Mouse (Mus musculus): Measurements from ENCODE around the gene Il11ra1. TPM values are rescaled to one million over a fixed set of nuclear protein-coding genes. Genes with fewer than 3 reads are reported as not detected.
"Not testable (repeated sequence)": the region's sequence is repeated elsewhere in the genome, so short reads cannot be mapped to it uniquely, and the experiment has no call there.

Il11ra1 gene
- polyA plus RNA-seq, 2 experiments, result 247 to 384 TPM

DNA sequence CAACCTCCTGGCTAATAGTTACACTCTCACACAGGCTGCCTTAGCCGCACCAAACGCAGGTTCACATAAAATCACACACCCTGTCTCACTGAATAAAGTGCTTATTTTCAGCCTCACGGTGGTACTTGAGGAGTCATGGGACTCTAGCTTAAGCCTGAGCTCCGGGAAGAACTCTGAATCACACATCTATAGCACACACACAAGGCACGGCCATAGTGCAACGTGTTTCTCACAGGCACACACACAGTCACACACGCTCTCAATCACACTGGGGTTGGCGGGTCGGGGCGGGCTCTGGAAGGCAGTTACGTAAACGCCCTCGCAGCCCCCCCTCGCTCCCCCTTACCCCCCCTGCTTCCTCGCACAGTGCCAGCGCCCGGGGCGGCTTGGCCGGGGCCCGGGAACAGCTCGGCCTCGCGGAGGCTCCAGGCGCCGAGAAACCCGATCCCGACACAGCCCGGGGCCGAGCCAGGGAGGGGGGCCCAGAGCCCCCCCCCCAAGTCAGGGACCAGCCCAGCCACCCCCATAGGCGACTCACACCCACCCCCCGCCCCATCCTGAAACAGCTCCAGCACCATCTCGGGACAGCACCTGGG lies 1.3 kb upstream of the Il11ra1 start:
- H3K9ac ChIP-seq (ENCODE audit: low read depth, low read length, severe bottlenecking); H3K36me3 ChIP-seq (ENCODE audit: control insufficient read depth, insufficient read depth, low read length); H3K27ac ChIP-seq (replicated peaks; ENCODE audit: low read depth, low read length); H3K4me1 ChIP-seq (ENCODE audit: control insufficient read depth, insufficient read depth, low read length); H3K9me3 ChIP-seq (ENCODE audit: control insufficient read depth, low read length); H3K4me3 ChIP-seq (replicated peaks; ENCODE audit: low read length); DNase-seq (ENCODE audit: low spot score); ATAC-seq (ENCODE audit: low FRiP score, low read depth); H3K27me3 ChIP-seq (ENCODE audit: control insufficient read depth, insufficient read depth, low read length): not testable (repeated sequence)
- H3K4me2 ChIP-seq (replicated peaks; ENCODE audit: low read depth, low read length, severe bottlenecking), result peak overlapping the region; percentile 25; the same call in 1 of the 2 replicates
- WGBS, result 5% methylated on average over 16 of the region's 32 CpGs

DNA sequence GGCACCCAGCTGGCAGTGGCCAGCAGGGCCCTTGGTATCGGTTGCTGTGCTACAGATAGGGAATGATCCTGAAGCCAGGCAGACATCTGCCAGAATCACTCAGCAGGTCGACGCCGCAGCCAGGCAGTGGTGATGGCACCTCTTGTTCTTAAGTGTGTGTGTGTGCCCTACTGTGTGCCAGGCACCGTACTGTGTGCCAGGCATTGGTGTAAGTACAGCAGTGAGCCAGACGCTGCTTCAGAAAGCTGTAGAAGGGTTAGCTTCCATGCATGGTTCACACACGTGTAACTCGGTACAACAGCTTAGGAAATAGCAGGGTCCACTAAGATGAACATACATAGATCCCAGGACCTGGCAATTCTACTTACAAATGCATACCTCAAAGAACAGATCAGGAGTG lies 435 bp downstream of the Il11ra1 start:
- not testable (repeated sequence) for H3K4me2 ChIP-seq (replicated peaks; ENCODE audit: low read depth, low read length, severe bottlenecking); H3K27me3 ChIP-seq (ENCODE audit: control insufficient read depth, insufficient read depth, low read length); DNase-seq (ENCODE audit: low spot score); H3K36me3 ChIP-seq (ENCODE audit: control insufficient read depth, insufficient read depth, low read length); H3K9me3 ChIP-seq (ENCODE audit: control insufficient read depth, low read length); H3K4me1 ChIP-seq (ENCODE audit: control insufficient read depth, insufficient read depth, low read length); H3K27ac ChIP-seq (replicated peaks; ENCODE audit: low read depth, low read length); ATAC-seq (ENCODE audit: low FRiP score, low read depth); H3K4me3 ChIP-seq (replicated peaks; ENCODE audit: low read length); H3K9ac ChIP-seq (ENCODE audit: low read depth, low read length, severe bottlenecking)
- WGBS, result no CpG with 5 or more reads among the region's 8 CpGs

DNA sequence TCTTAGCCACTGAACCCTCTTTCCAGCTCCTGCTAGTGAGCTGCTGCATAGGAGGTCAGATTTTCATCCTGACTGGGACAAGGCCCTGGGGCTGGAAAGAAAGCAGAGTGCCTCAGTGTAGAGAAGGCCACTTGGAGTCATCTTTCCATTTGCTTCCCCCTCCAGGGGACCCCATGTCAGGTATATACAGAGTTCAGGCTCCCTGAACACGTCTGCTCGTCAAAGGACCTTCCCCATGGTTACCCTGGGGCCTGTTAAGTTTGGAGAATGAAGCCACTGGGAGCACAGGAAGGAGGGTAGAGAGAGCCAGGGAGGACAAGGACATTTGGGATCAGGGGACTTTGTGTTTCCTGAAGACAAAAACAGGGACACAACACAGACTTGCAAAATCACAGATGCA lies 2.4 kb downstream of the Il11ra1 start:
- 0 out of 2 replicates have a peak, but pooled peaks cover 13% of the 10 kb centered on the region for H3K27me3 ChIP-seq (ENCODE audit: control insufficient read depth, insufficient read depth, low read length)
- ATAC-seq (ENCODE audit: low FRiP score, low read depth); H3K9me3 ChIP-seq (ENCODE audit: control insufficient read depth, low read length); H3K4me2 ChIP-seq (replicated peaks; ENCODE audit: low read depth, low read length, severe bottlenecking); H3K4me1 ChIP-seq (ENCODE audit: control insufficient read depth, insufficient read depth, low read length); H3K4me3 ChIP-seq (replicated peaks; ENCODE audit: low read length); H3K9ac ChIP-seq (ENCODE audit: low read depth, low read length, severe bottlenecking); H3K36me3 ChIP-seq (ENCODE audit: control insufficient read depth, insufficient read depth, low read length); DNase-seq (ENCODE audit: low spot score); H3K27ac ChIP-seq (replicated peaks; ENCODE audit: low read depth, low read length): not testable (repeated sequence)
- WGBS, result 82% methylated on average over 2 of the region's 2 CpGs

DNA sequence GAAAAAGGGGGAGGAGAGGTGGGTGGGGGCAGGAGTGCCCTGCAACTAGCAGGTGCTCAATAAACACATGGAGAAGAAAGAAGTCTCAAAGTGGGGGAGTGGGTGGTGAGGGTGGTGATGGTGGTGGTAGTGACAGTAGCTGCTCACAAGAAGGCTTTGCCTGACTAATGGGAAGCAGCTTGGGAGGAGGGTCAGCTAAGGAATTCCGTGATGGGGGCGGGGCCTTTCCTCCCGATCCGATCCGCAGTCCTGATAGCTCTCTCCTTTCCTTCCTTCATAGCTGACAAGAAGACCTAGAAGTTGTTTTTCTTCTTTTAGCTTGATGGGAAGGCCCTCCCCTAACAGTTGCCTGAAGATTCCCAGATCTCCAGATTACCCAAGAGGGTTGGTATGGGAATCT lies 4.9 kb downstream of the Il11ra1 start:
- H3K27ac ChIP-seq (replicated peaks; ENCODE audit: low read depth, low read length), result no peak overlapping the region
- ATAC-seq (ENCODE audit: low FRiP score, low read depth) (no peak), DNase-seq (ENCODE audit: low spot score) (no peak)
- no peaks in the 10 kb centered on the region for H3K36me3 ChIP-seq (ENCODE audit: control insufficient read depth, insufficient read depth, low read length)
- TF ChIP-seq POLR2A (IDR thresholded peaks at IDR 0.05; ENCODE audit: borderline replicate concordance, extremely low read depth, insufficient read depth, insufficient read length), result no peak
- H3K9ac ChIP-seq (ENCODE audit: low read depth, low read length, severe bottlenecking), result no peak overlapping the region
- no peaks in the 10 kb centered on the region for H3K9me3 ChIP-seq (ENCODE audit: control insufficient read depth, low read length)
- 0 out of 2 replicates have a peak, but pooled peaks cover 18% of the 10 kb centered on the region for H3K27me3 ChIP-seq (ENCODE audit: control insufficient read depth, insufficient read depth, low read length)
- H3K4me3 ChIP-seq (replicated peaks; ENCODE audit: low read length), result no peak overlapping the region
- 4% methylated on average over 4 of the region's 5 CpGs for WGBS
- H3K4me2 ChIP-seq (replicated peaks; ENCODE audit: low read depth, low read length, severe bottlenecking), result no peak overlapping the region
- peaks cover 9% of the 10 kb centered on the region; the same call in 1 of the 2 replicates for H3K4me1 ChIP-seq (ENCODE audit: control insufficient read depth, insufficient read depth, low read length)

DNA sequence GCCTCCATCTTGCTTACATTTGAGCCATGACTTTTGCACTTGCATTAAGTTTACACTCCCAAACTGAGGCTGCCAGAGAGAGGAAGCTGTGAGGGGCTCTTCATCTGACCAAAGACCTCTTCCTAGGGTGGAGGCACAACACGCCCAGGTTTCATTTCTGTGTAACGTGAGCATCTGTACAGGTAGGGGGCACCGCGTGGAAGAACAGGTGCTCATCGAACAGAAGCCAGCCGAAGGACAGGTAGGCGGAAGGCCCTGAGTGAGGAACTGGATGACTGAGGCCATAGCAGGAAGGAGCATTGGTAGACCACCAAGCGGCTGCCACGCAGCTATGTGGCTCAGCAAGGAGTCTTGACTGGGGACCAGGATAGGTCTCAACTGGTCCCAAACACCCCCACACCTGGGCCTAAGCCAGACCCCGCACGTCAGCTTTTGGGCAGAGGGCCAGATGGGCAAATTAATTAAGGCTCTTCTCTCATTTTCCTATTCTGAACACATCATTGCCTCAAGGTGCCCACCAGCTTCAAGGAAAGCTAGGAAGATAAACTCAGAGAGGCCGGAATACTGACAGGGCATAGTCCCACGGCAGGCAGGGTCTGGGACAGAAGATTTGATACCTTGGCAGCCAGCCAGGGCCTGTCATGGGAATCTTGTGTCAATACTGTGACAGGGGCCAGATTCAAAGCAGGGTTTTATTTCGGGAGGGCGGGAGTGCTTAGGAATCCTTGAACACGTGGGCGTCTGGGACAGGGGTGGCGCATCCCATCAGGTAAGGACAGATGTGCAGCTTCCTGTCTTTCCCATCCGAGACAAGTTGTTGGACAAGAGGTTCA lies 6.3 kb downstream of the Il11ra1 start:
- Histone ChIP-seq H3K27me3 (ENCODE audit: control insufficient read depth, insufficient read depth, low read length) (0 out of 2 replicates have a peak, but pooled peaks cover 18% of the 10 kb centered on the region), H3K27ac (replicated peaks; ENCODE audit: low read depth, low read length) (no peak overlapping the region), H3K4me3 (replicated peaks; ENCODE audit: low read length) (no peak overlapping the region), H3K4me2 (replicated peaks; ENCODE audit: low read depth, low read length, severe bottlenecking) (no peak overlapping the region), H3K9ac (ENCODE audit: low read depth, low read length, severe bottlenecking) (no peak overlapping the region), H3K4me1 (ENCODE audit: control insufficient read depth, insufficient read depth, low read length) (peaks cover 9% of the 10 kb centered on the region; the same call in 1 of the 2 replicates), H3K36me3 (ENCODE audit: control insufficient read depth, insufficient read depth, low read length) (0 out of 2 replicates have a peak, but pooled peaks cover under 1% of the 10 kb centered on the region), H3K9me3 (ENCODE audit: control insufficient read depth, low read length) (no peaks in the 10 kb centered on the region)
- DNase-seq (ENCODE audit: low spot score) (no peak), ATAC-seq (ENCODE audit: low FRiP score, low read depth) (no peak)
- TF ChIP-seq POLR2A (IDR thresholded peaks at IDR 0.05; ENCODE audit: borderline replicate concordance, extremely low read depth, insufficient read depth, insufficient read length), result no peak
- WGBS, result 62% methylated on average over 19 of the region's 19 CpGs

Data from limb, embryonic 14.5 days (tissue).